Mouse (Mus musculus) heart, adult 2 months (tissue): Measurements from ENCODE around the gene Aldh3b1. TPM values are rescaled to one million over a fixed set of nuclear protein-coding genes. Genes with fewer than 3 reads are reported as not detected.

Experiments
- DNase-seq, 2 experiments: peaks; one replicate each; pipeline ENCODE4 v3.0.0; 2021
- H3K27ac ChIP-seq: fragments of 200-600 bp; 2 replicates; pipeline ENCODE4 v1.8.1; 2022
- H3K27me3 ChIP-seq: fragments of 200-500 bp; 2 replicates; pipeline ENCODE4 v1.6.1; 2012; ENCODE audit warnings: mild to moderate bottlenecking, low read length, inconsistent platforms, mixed read lengths; ENCODE audit not compliant: control insufficient read depth, insufficient read depth
- H3K36me3 ChIP-seq: fragments of 200-500 bp; 2 replicates; pipeline ENCODE4 v1.6.1; 2012; ENCODE audit warnings: low read length, inconsistent platforms; ENCODE audit not compliant: control insufficient read depth, insufficient read depth
- H3K4me1 ChIP-seq: fragments of 200-500 bp; 2 replicates; pipeline ENCODE4 v1.6.1; 2011; ENCODE audit warnings: low read length; ENCODE audit not compliant: control insufficient read depth, insufficient read depth
- H3K4me3 ChIP-seq: fragments of 200-600 bp; 2 replicates; pipeline ENCODE4 v1.8.1; 2022
- H3K79me2 ChIP-seq: fragments of 200-500 bp; replicated peaks from 2 replicates; pipeline ENCODE4 v1.6.1; 2012; ENCODE audit warnings: mild to moderate bottlenecking, inconsistent platforms, low read length, moderate library complexity, mixed read lengths; ENCODE audit not compliant: control insufficient read depth, insufficient read depth
- H3K9ac ChIP-seq: fragments of 200-500 bp; 2 replicates; pipeline ENCODE4 v1.6.1; 2012; ENCODE audit warnings: low read depth, mild to moderate bottlenecking, control low read depth, inconsistent platforms, low read length, mixed read lengths
- CTCF ChIP-seq: fragments of 200-600 bp; IDR thresholded peaks from 2 replicates; pipeline ENCODE4 v1.8.1; 2022; ENCODE audit warnings: antibody characterized with exemption, mild to moderate bottlenecking, moderate library complexity
- EP300 ChIP-seq: fragments of 200-500 bp; IDR thresholded peaks from 2 replicates; pipeline ENCODE4 v1.6.1; 2011; ENCODE audit warnings: low read depth, low read length, control low read depth; ENCODE audit not compliant: insufficient read depth
- POLR2A ChIP-seq: fragments of 200-500 bp; IDR thresholded peaks from 2 replicates; pipeline ENCODE4 v1.6.1; 2011; ENCODE audit warnings: mild to moderate bottlenecking, low read depth, low read length, control low read depth; ENCODE audit not compliant: insufficient read depth
- WGBS: fragments of 180-500 bp; shearing (Covaris S2); methylation state at CpG from one replicate; pipeline ENCODE4 v1.1.7; 2018; 5-methylcytosine and 5-hydroxymethylcytosine counted together
- intact Hi-C: fragments of 180-260 bp; cut with DNase I; formaldehyde crosslinking; loops from one replicate; pipeline ENCODE4 v1.15.1; 2025
- polyA plus RNA-seq: library from polyadenylated mRNA; depleted of rRNA; stranded (reverse); fragments of >200 nt; gene quantifications from 2 replicates; pipeline ENCODE4 v1.2.3, GENCODE M21; 2012
- total RNA-seq, 2 experiments: library from RNA; stranded (reverse); gene quantifications; 2 replicates each; pipeline ENCODE4 v1.2.3; 2021

Aldh3b1 gene
- total and polyA plus RNA-seq, 3 experiments = 1.6 to 4.8 (median 1.7) TPM

DNA sequence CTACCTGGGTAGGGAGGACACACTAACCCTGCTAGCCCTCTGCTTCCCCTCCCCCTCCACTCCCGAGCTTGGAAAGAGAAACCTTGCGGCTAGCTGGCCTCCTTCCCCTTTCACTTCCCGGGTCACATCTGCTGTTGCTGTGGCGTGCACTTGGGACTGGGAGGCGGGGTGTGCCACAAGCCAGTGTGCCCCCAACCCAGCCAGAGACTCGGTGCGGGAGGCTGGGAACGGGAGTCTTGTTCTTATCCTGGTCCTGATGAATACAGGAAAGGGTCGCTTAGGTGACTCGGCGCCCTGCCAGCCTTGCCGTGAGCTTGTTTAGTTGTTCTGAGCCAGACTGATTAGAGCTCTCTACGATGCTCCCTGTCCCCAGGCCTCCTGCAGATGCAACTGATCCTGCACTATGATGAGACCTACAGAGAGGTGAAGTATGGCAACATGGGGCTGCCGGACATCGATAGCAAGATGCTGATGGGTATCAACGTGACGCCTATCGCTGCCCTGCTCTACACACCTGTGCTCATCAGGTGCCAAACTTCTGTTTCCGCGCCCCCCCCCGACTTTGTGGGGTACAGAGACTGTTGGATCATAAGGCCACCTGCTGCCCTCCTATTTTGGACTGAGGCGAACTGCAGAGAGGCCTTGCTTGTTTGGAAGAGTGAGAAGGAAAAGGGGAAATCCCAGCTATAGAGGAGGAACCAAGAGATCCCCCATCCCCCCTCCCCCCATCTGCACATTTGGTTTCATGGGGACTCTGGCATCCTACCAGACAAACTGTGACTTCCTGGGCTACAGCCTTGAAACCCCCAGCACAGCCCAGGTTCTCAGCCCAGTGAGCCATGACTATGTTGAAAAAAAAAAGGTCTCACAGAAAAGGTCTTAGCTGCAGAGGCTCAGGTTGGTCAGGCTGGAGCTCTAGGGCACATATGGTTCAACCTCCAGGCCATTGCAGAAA is 6.6 kb upstream of the Aldh3b1 start:
- Histone ChIP-seq H3K4me3 (peak overlapping the region; percentile 70), H3K9ac (peak overlapping the region; percentile 69), H3K36me3 (no peaks in the 10 kb centered on the region), H3K4me1 (peaks cover 6% of the 10 kb centered on the region), H3K27me3 (no peaks in the 10 kb centered on the region), H3K27ac (peak overlapping the region; percentile 76), H3K79me2 (no peaks in the 10 kb centered on the region)
- peak; percentile 76; the same call in 1 of the 2 replicates for TF ChIP-seq EP300
- no peak for TF ChIP-seq CTCF
- peak; percentile 55 for TF ChIP-seq POLR2A
- intact Hi-C loops = no loop called here
- 11% methylated on average over 22 of the region's 22 CpGs for WGBS
- DNase-seq = peak; percentile 77 to 85

DNA sequence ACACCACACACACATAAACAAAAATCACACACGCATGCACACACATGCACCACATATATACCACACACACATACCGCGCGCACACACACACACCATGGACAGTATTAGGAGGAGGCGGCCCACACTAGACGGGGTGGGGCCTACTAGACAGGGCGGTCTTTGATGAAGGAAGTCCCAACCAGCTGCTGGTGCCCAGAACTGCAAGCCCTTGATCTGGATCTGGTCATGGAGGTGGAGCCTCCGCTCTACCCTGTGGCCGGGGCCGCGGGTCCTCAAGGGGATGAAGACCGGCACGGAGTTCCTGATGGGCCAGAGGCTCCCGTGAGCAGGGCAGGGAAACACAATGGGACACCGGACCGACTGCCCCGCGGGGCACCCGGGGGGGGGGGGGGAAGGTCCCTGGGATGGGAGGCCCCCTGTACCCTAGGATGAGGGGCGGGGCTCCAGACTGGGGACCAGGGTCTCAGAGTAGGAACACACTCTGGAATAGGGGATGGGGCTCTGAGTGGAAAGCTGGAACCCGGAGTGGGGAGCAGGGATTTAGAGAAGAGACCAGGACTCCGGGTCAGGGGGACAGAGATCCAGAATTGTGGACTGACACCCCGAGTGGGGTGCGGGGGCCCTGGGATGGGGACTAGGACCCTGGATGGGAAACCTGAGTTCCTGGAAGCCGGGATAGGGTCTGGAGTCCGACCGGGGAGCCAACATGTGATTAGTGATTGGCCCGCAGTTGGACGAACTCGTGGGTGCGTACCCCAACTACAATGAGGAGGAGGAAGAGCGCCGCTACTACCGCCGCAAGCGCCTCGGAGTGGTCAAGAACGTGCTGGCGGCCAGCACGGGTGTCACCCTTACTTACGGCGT is 5.7 kb upstream of the Aldh3b1 start, which contains the start of gene Unc93b1:
Gene Unc93b1, plus strand, starts transcription at position 155 of the 864 bp plus-strand sequence.
- peaks cover 7% of the 10 kb centered on the region for H3K4me1 ChIP-seq
- H3K36me3 ChIP-seq = no peaks in the 10 kb centered on the region
- DNase-seq = peak; percentile 80 to 85
- peak; percentile 76 for TF ChIP-seq POLR2A
- TF ChIP-seq EP300 = peak; percentile 51; the same call in 1 of the 2 replicates
- TF ChIP-seq CTCF = no peak
- no peaks in the 10 kb centered on the region for H3K27me3 ChIP-seq
- H3K4me3 ChIP-seq = peak within 1 kb of the TSS; percentile 70
- peak within 1 kb of the TSS; percentile 76 for H3K27ac ChIP-seq
- H3K79me2 ChIP-seq = no peaks in the 10 kb centered on the region
- intact Hi-C loops = no loop called here
- peak within 1 kb of the TSS; percentile 69 for H3K9ac ChIP-seq
- WGBS = 9% methylated on average over 42 of the region's 42 CpGs

GRCm38 (mm10) chr19:3931716-3932115 is 2.1 kb upstream of the Aldh3b1 start:
- WGBS = 90% methylated on average over 9 of the region's 9 CpGs
- Histone ChIP-seq H3K27me3 (no peaks in the 10 kb centered on the region), H3K4me3 (no peak overlapping the region), H3K36me3 (no peaks in the 10 kb centered on the region), H3K79me2 (no peaks in the 10 kb centered on the region), H3K9ac (no peak overlapping the region), H3K27ac (no peak overlapping the region), H3K4me1 (peaks cover 20% of the 10 kb centered on the region)
- TF ChIP-seq POLR2A (no peak), EP300 (0 out of 2 replicates have a peak, but pooled peaks have one; percentile 19)
- intact Hi-C loops = loop anchor here (5.0 kb wide), 1 partner anchor 79 kb away; the partner anchor contains the start of gene Chka
- peak in 1 of 2 experiments; percentile 60 for DNase-seq

DNA sequence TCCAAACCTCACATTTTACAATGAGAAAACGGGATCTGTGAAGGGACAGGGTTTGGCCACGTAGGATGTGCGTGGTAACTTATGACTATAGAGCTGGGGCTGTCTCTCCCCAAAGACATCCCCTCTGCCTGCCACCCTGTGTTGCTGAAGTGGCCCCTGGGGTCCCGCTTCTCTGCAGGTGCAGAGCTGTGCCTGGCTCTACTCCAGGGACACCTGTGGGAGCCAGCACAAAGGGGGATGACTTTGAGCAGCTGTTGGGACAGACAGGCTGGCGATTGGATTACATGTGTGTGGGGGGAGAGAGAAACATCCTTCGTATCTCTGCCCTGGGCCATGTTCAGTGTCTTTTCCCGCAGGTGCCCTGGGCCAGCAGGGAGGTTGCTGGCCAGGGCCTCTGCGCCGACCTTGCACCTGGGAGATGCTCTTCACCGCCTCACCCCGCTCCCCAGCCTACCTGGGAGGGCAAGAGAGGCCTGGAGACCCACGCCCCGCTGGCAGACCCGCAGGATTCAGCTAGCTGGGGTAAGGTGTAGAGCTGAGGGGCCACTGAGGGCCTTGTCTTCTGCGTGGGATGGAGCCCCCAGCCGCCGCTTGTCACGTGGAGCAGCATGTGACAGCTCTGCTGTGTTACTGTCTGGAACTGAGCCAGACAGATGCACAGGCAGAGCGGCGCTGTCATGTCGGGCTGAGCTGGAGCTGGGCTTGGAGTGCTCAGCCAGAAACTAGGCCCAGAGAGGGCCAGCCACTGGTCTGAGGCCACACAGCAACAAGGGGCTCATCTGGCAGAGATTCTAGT is 852 bp upstream of the Aldh3b1 start:
- peak overlapping the region; percentile 84 for H3K27ac ChIP-seq
- H3K4me3 ChIP-seq = no peak overlapping the region
- H3K4me1 ChIP-seq = peaks cover 20% of the 10 kb centered on the region
- peak; percentile 26 to 39 for DNase-seq
- no peaks in the 10 kb centered on the region for H3K79me2 ChIP-seq
- intact Hi-C loops = loop anchor here (5.0 kb wide), 1 partner anchor 78 kb away; the partner anchor contains the start of gene Chka
- no peaks in the 10 kb centered on the region for H3K27me3 ChIP-seq
- H3K36me3 ChIP-seq = no peaks in the 10 kb centered on the region
- H3K9ac ChIP-seq = peak overlapping the region; percentile 22; the same call in 1 of the 2 replicates
- no peak for TF ChIP-seq POLR2A
- no peak for TF ChIP-seq CTCF
- TF ChIP-seq EP300 = no peak
- WGBS = 51% methylated on average over 21 of the region's 21 CpGs

GRCm38 (mm10) chr19:3928779-3929178 is 829 bp downstream of the Aldh3b1 start:
- peaks cover 24% of the 10 kb centered on the region for H3K4me1 ChIP-seq
- TF ChIP-seq EP300 (no peak), POLR2A (no peak), CTCF (no peak)
- WGBS = 39% methylated on average over 4 of the region's 4 CpGs
- intact Hi-C loops = no loop called here
- peak in 1 of 2 experiments; percentile 35 for DNase-seq
- H3K27ac ChIP-seq = peak overlapping the region; percentile 84
- no peak overlapping the region for H3K9ac ChIP-seq
- H3K79me2 ChIP-seq = no peaks in the 10 kb centered on the region
- H3K27me3 ChIP-seq = no peaks in the 10 kb centered on the region
- H3K36me3 ChIP-seq = no peaks in the 10 kb centered on the region
- H3K4me3 ChIP-seq = no peak overlapping the region; the same call in 1 of the 2 replicates
